Mouse (Mus musculus): ENCODE results near the gene Nemp1. TPM values are rescaled to one million over a fixed set of nuclear protein-coding genes. Genes with fewer than 3 reads are reported as not detected.

Gene Nemp1
- polyA plus RNA-seq, 1 experiment from 2014 or later, result 6.7 TPM

DNA sequence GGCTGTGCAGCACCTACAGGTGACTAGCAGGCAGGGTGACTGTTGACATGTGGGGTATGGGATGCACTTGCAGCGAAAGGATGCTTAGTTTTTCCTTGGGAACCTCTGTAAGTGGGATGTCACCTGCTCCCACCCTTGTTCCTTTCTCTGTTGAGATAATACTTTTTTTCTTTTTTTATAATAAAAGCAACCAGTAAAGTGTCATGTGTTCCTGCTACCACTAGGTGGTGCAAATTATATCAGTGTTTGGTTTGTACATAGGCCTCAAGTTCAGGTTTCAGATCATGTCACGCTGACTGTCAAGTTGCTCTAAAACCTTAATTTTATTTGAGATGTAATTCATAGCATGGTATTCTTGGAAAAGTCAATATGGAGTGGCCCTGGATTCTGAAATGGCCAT, 27.9 kb downstream of the Nemp1 start:
- ATAC-seq (replicated peaks; ENCODE audit: insufficient number of reproducible peaks, low FRiP score, low TSS enrichment), result 0 out of 2 replicates have a peak, but pooled peaks have one; percentile 49
- Histone ChIP-seq H3K4me1 (ENCODE audit: control insufficient read depth, insufficient read depth, low read length) (no peaks in the 10 kb centered on the region), H3K27me3 (ENCODE audit: control insufficient read depth, insufficient read depth, low read length) (no peaks in the 10 kb centered on the region), H3K9ac (ENCODE audit: low read depth, low read length) (no peak overlapping the region), H3K4me3 (ENCODE audit: low read depth, low read length) (no peak overlapping the region), H3K9me3 (replicated peaks; ENCODE audit: control insufficient read depth, low read length) (no peaks in the 10 kb centered on the region), H3K27ac (ENCODE audit: low read depth, low read length) (no peak overlapping the region), H3K4me2 (no peak overlapping the region), H3K36me3 (ENCODE audit: control insufficient read depth, insufficient read depth, low read length) (peaks cover 5% of the 10 kb centered on the region)
- WGBS (ENCODE audit: insufficient replicate concordance), result 55% methylated on average over 2 of the region's 2 CpGs

DNA sequence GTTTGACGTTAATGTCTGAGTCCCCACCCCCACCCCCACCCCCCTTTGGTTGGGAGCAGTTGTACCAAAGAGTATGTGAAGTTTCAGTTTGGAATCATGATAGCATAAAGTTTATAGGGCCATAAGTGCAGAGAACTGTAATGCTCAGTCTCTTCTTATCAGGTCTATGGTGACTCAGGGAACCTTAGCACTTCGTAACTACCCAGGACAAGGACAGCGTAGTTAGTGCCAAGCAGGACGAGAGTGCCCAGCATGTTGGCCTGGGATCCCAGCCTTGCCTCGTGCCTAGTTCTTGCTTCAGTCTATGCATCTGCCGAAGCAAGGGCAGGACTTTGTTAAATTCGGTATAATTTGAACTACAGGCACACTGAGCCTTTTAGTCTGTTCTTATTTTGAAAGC, 29.1 kb downstream of the Nemp1 start:
- whole genome bisulfite sequencing (ENCODE audit: insufficient replicate concordance), result 88% methylated on average over 7 of the region's 7 CpGs
- Histone ChIP-seq H3K36me3 (ENCODE audit: control insufficient read depth, insufficient read depth, low read length) (peaks cover 8% of the 10 kb centered on the region), H3K4me2 (no peak overlapping the region), H3K9me3 (replicated peaks; ENCODE audit: control insufficient read depth, low read length) (no peaks in the 10 kb centered on the region), H3K4me3 (ENCODE audit: low read depth, low read length) (no peak overlapping the region), H3K9ac (ENCODE audit: low read depth, low read length) (no peak overlapping the region), H3K27me3 (ENCODE audit: control insufficient read depth, insufficient read depth, low read length) (no peaks in the 10 kb centered on the region), H3K4me1 (ENCODE audit: control insufficient read depth, insufficient read depth, low read length) (no peaks in the 10 kb centered on the region), H3K27ac (ENCODE audit: low read depth, low read length) (no peak overlapping the region)
- no peak for ATAC-seq (replicated peaks; ENCODE audit: insufficient number of reproducible peaks, low FRiP score, low TSS enrichment)

DNA sequence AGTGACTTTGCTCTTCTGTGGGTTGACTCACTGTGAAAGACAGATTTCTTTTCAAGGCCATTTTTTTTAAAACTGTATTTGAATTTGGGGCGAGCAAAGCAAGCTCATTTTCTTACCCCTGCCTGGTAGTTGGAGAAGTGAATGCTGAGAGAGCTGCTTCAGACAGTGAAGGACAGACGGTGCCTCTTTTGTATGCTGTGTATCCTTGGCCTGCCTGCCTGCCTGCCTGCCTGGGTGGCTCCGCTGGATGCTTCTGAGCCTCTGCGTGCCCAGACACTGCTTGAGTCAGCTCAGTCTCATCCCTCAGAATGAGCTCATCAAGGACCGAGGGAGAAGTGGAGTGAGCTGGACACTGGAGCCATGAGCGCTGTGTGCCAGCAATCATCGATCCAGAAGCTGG, 32.3 kb downstream of the Nemp1 start:
- Histone ChIP-seq H3K4me3 (ENCODE audit: low read depth, low read length) (no peak overlapping the region), H3K9ac (ENCODE audit: low read depth, low read length) (no peak overlapping the region), H3K9me3 (replicated peaks; ENCODE audit: control insufficient read depth, low read length) (no peaks in the 10 kb centered on the region), H3K4me1 (ENCODE audit: control insufficient read depth, insufficient read depth, low read length) (no peaks in the 10 kb centered on the region), H3K27me3 (ENCODE audit: control insufficient read depth, insufficient read depth, low read length) (no peaks in the 10 kb centered on the region), H3K4me2 (no peak overlapping the region), H3K36me3 (ENCODE audit: control insufficient read depth, insufficient read depth, low read length) (peaks cover 8% of the 10 kb centered on the region; the same call in 1 of the 2 replicates), H3K27ac (ENCODE audit: low read depth, low read length) (no peak overlapping the region)
- WGBS (ENCODE audit: insufficient replicate concordance), result 88% methylated on average over 7 of the region's 7 CpGs
- ATAC-seq (replicated peaks; ENCODE audit: insufficient number of reproducible peaks, low FRiP score, low TSS enrichment), result no peak

DNA sequence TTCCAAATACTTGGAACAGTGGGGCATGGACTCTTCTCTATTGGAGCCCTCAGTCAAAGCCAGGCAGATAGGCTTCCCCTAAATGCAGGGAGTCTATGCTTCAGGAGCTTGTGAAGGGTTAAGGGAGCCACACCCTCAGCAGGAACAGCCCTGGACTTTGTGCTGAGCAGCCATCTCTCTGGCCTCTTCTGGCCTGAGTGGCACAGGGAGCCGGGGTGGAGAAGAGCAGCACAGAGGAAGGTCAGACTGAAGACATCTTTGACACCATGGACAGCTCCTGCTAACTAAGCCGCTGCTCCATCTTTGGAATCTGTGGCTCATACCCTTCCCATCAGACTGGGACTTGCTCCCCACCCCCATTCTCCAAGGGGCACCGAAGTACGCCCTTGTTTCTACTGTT, 36.6 kb downstream of the Nemp1 start:
- Histone ChIP-seq H3K9ac (ENCODE audit: low read depth, low read length) (no peak overlapping the region), H3K9me3 (replicated peaks; ENCODE audit: control insufficient read depth, low read length) (no peaks in the 10 kb centered on the region), H3K4me1 (ENCODE audit: control insufficient read depth, insufficient read depth, low read length) (no peaks in the 10 kb centered on the region), H3K27ac (ENCODE audit: low read depth, low read length) (no peak overlapping the region), H3K36me3 (ENCODE audit: control insufficient read depth, insufficient read depth, low read length) (0 out of 2 replicates have a peak, but pooled peaks cover 4% of the 10 kb centered on the region), H3K4me3 (ENCODE audit: low read depth, low read length) (no peak overlapping the region), H3K27me3 (ENCODE audit: control insufficient read depth, insufficient read depth, low read length) (no peaks in the 10 kb centered on the region), H3K4me2 (no peak overlapping the region)
- ATAC-seq (replicated peaks; ENCODE audit: insufficient number of reproducible peaks, low FRiP score, low TSS enrichment), result no peak
- 39% methylated on average over 4 of the region's 4 CpGs for WGBS (ENCODE audit: insufficient replicate concordance)

DNA sequence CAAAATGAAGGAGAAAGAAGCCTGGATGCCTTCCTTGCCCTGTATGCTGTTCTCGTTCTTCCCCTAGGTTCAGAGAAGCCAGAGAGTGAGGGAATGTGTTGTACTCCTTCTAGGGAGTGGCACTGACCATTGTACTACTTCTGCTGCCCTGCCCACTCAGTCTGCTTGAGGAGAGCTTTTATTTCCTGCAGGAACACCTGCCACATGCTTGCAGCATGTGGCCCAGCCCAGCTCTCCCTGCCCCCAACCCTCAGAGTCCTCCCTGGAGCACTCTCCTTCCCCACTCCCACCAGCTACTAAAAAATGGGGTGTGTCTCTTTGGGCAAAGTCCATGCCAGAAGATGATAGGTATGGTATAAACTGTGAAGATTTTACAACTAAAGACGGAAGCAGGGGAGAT, 37.6 kb downstream of the Nemp1 start:
- Histone ChIP-seq H3K27ac (ENCODE audit: low read depth, low read length) (no peak overlapping the region), H3K27me3 (ENCODE audit: control insufficient read depth, insufficient read depth, low read length) (no peaks in the 10 kb centered on the region), H3K4me1 (ENCODE audit: control insufficient read depth, insufficient read depth, low read length) (no peaks in the 10 kb centered on the region), H3K9me3 (replicated peaks; ENCODE audit: control insufficient read depth, low read length) (no peaks in the 10 kb centered on the region), H3K9ac (ENCODE audit: low read depth, low read length) (no peak overlapping the region), H3K4me3 (ENCODE audit: low read depth, low read length) (no peak overlapping the region), H3K4me2 (no peak overlapping the region), H3K36me3 (ENCODE audit: control insufficient read depth, insufficient read depth, low read length) (0 out of 2 replicates have a peak, but pooled peaks cover 4% of the 10 kb centered on the region)
- WGBS (ENCODE audit: insufficient replicate concordance), result 48% methylated on average over 2 of the region's 2 CpGs
- ATAC-seq (replicated peaks; ENCODE audit: insufficient number of reproducible peaks, low FRiP score, low TSS enrichment), result no peak

DNA sequence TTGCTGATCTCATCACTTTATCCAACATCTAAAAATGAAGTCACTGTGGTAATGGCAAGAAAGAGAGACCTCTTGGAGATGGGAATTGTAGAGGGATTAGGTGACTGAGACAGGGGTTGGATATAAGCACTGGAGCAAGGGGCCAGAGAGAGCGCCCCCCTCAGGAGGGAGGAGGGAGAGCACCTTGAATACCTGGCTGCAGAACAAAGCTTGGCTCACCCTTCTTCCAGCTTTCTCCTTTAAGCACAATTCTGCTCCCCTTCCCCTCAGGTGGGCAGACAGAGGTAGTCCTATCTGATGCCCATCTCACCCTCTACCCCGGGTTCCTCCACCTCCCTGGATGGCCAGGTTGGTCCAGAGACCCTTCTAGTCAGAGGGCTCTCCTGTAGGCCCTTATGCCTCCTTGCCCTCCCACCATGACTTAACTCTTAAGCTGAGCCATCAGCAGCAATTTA, 38.1 kb downstream of the Nemp1 start, which contains the start of gene Myo1a:
TSS of gene Myo1a (plus strand) at position 405 of the 455 bp plus-strand sequence.
- Histone ChIP-seq H3K27ac (ENCODE audit: low read depth, low read length) (no peak within 1 kb of the TSS), H3K4me3 (ENCODE audit: low read depth, low read length) (no peak within 1 kb of the TSS), H3K27me3 (ENCODE audit: control insufficient read depth, insufficient read depth, low read length) (no peaks in the 10 kb centered on the region), H3K36me3 (ENCODE audit: control insufficient read depth, insufficient read depth, low read length) (0 out of 2 replicates have a peak, but pooled peaks cover 2% of the 10 kb centered on the region), H3K4me2 (no peak within 1 kb of the TSS), H3K9ac (ENCODE audit: low read depth, low read length) (no peak within 1 kb of the TSS), H3K4me1 (ENCODE audit: control insufficient read depth, insufficient read depth, low read length) (no peaks in the 10 kb centered on the region), H3K9me3 (replicated peaks; ENCODE audit: control insufficient read depth, low read length) (no peaks in the 10 kb centered on the region)
- no peak for ATAC-seq (replicated peaks; ENCODE audit: insufficient number of reproducible peaks, low FRiP score, low TSS enrichment)
- 56% methylated on average over 2 of the region's 2 CpGs for WGBS (ENCODE audit: insufficient replicate concordance)

DNA sequence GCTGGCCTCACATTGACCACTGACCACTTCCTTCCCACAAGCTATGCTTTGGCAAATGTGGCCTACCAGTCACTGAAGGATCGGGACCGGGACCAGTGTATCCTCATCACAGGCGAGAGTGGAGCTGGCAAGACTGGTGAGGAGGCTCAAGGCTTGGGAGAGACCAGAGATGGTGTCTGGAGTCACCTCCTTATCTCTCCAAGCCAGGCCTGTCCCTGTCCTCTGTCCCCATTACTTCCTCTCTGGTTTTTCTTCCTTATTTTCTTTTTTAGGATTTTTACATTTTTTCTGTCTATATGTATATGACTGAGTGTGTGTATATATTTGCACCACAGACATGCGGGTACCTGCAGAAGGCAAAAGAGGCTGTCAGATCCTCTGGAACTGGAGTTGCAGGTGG, 39.1 kb downstream of the Nemp1 start:
- no peak for ATAC-seq (replicated peaks; ENCODE audit: insufficient number of reproducible peaks, low FRiP score, low TSS enrichment)
- WGBS (ENCODE audit: insufficient replicate concordance), result 83% methylated on average over 4 of the region's 4 CpGs

DNA sequence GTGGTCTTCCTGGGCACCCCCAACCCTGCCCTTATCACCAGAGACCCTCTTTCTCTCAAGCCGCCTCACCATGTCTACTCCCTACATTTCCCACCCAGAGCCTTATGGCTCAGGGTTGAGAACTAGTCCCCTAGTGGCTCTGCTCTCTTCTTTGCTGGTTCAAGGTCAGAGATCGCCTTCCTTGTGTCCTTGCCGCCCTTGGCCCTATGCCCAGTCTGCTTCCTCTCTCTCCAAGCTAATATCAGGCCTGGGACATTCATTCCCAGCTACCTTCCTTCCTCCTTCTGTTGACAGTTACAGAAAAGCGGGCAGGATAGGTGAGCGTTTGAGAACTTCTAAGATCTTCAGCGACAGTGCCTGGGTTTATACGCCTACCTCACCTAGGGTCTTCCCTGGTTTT, 41.0 kb downstream of the Nemp1 start:
- Histone ChIP-seq H3K27ac (ENCODE audit: low read depth, low read length) (no peak overlapping the region), H3K4me3 (ENCODE audit: low read depth, low read length) (no peak overlapping the region), H3K27me3 (ENCODE audit: control insufficient read depth, insufficient read depth, low read length) (no peaks in the 10 kb centered on the region), H3K4me1 (ENCODE audit: control insufficient read depth, insufficient read depth, low read length) (no peaks in the 10 kb centered on the region), H3K9ac (ENCODE audit: low read depth, low read length) (no peak overlapping the region), H3K9me3 (replicated peaks; ENCODE audit: control insufficient read depth, low read length) (no peaks in the 10 kb centered on the region), H3K4me2 (no peak overlapping the region), H3K36me3 (ENCODE audit: control insufficient read depth, insufficient read depth, low read length) (no peaks in the 10 kb centered on the region)
- no peak for ATAC-seq (replicated peaks; ENCODE audit: insufficient number of reproducible peaks, low FRiP score, low TSS enrichment)
- WGBS (ENCODE audit: insufficient replicate concordance), result 68% methylated on average over 7 of the region's 7 CpGs

More for the DNA sequence above, 39.1 kb downstream of the Nemp1 start:
- H3K27me3 ChIP-seq (ENCODE audit: control insufficient read depth, insufficient read depth, low read length), result no peaks in the 10 kb centered on the region
- H3K9ac ChIP-seq (ENCODE audit: low read depth, low read length), result no peak overlapping the region
- no peak overlapping the region for H3K27ac ChIP-seq (ENCODE audit: low read depth, low read length)
- no peak overlapping the region for H3K4me2 ChIP-seq
- no peaks in the 10 kb centered on the region for H3K9me3 ChIP-seq (replicated peaks; ENCODE audit: control insufficient read depth, low read length)
- no peaks in the 10 kb centered on the region for H3K36me3 ChIP-seq (ENCODE audit: control insufficient read depth, insufficient read depth, low read length)
- no peak overlapping the region for H3K4me3 ChIP-seq (ENCODE audit: low read depth, low read length)
- no peaks in the 10 kb centered on the region for H3K4me1 ChIP-seq (ENCODE audit: control insufficient read depth, insufficient read depth, low read length)

DNA sequence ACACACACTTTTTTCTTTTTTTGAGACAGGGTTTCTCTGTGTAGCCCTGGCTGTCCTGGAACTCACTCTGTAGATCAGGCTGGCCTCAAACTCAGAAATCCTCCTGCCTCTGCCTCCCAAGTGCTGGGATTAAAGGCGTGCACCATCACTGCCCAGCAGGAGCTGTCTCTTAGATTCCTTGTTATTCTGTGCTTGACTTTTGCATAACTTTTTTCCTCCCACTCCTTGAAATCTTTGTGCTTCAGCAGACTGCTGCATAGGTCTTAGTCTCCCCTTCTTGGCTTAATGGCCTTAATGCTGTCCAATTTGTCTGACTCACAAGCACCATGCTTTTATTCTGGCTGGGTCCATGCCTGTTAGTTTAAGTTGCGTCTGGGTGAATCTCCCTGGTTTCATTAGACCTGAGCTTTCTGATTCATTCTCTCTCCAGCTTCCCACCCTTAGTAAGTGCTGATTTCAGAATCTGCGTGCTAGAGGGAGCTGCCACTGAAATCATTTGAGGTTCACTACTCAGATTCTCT, 42.2 kb downstream of the Nemp1 start:
- no peak overlapping the region for H3K9ac ChIP-seq (ENCODE audit: low read depth, low read length)
- H3K36me3 ChIP-seq (ENCODE audit: control insufficient read depth, insufficient read depth, low read length), result no peaks in the 10 kb centered on the region
- no peak overlapping the region for H3K4me2 ChIP-seq
- H3K27ac ChIP-seq (ENCODE audit: low read depth, low read length), result no peak overlapping the region
- no peak overlapping the region for H3K4me3 ChIP-seq (ENCODE audit: low read depth, low read length)
- no peak for ATAC-seq (replicated peaks; ENCODE audit: insufficient number of reproducible peaks, low FRiP score, low TSS enrichment)
- peaks cover 4% of the 10 kb centered on the region; the same call in 1 of the 2 replicates for H3K4me1 ChIP-seq (ENCODE audit: control insufficient read depth, insufficient read depth, low read length)
- no peaks in the 10 kb centered on the region for H3K27me3 ChIP-seq (ENCODE audit: control insufficient read depth, insufficient read depth, low read length)
- no peaks in the 10 kb centered on the region for H3K9me3 ChIP-seq (replicated peaks; ENCODE audit: control insufficient read depth, low read length)
- 73% methylated on average over 3 of the region's 3 CpGs for WGBS (ENCODE audit: insufficient replicate concordance)
